Mouse (Mus musculus) Muller cell, postnatal 12 days (primary cell): ENCODE measurements around the gene Cebpzos.

Experiments
- DNase-seq: peaks from one replicate; pipeline ENCODE4 v3.0.0-alpha.2; 2015; ENCODE audit errors: inconsistent ontology term

Gene Cebpzos

DNA sequence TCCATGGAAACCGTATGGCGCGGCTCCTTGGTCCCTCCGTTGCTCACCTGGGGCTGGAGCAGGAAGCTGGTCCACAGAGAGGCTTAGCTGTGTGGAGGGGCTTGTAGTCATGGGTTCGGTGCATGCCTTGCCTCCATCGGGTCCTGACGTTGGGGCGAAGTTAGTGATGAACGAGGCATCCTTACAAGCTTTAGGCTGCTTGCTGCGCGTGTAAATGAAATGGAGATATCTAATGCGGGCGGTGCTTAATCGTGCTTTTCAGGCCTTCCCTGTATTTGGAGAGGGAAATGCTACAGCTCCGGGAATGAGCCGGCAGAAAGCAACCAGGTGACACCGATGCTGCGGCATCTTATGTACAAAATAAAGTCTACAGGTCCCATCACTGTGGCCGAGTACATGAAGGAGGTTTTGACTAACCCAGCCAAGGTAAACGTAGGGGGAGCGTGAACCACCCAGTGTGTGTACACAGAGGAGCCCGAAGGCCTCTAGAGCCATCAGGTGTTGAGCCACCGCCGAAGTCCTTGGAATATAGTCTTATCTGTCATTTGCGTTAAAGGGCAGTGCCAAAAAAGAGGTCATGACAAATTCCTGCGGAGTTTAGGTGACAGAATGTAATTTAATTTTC lies 21.0 kb downstream of the Cebpzos start:
- DNase-seq = no peak

DNA sequence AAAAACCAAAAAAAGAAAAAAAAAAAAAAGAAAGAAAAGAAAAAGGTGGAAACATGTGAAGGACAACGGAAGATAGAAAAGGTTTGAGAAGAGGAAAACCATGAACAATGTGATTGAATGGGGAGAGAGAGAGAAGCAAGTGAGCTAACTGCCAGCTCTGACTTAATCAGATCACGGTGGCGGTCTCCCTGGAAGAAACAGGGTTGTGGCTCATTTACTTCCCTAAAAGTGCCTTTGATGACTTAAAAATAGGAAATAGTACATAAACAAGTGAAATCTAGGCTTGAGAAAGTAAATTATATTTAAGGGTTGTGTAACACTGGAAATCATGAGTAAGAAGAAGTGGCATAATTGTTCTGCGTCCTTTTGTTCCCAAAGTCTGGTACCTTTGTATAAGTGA lies 22.6 kb downstream of the Cebpzos start:
- no peak for DNase-seq

- DNase-seq = no peak
Measured at GRCm38 (mm10) chr17:78942579-78942978, 26.3 kb downstream of the Cebpzos start.

GRCm38 (mm10) chr17:78951225-78951624 lies 34.9 kb downstream of the Cebpzos start:
- no peak for DNase-seq

DNA sequence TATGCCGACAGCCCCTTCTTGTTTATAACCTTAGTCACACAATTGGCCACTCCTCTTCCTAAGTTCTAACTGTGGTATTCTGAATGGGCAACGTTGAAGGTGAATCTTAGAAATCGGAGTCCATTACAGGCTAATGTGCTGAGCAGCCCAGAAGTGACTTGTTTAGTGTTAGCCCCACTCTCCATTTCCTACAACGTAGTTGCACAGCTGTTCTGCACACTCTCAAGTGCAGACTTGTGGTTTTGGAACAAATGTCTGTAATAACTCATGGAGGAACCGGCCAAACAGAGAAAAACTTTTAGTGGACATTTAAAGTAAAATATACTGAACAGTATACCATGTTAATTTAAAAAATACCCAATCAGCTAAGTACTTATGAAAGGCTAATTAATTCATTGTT lies 35.8 kb downstream of the Cebpzos start:
- DNase-seq = no peak

- DNase-seq = no peak
Measured at GRCm38 (mm10) chr17:78953240-78953639, 36.9 kb downstream of the Cebpzos start.

- no peak for DNase-seq
Measured at GRCm38 (mm10) chr17:78959473-78959872, 43.2 kb downstream of the Cebpzos start.

- no peak for DNase-seq
Measured at GRCm38 (mm10) chr17:78964387-78964786, 48.1 kb downstream of the Cebpzos start.

GRCm38 (mm10) chr17:78966092-78966883 lies 50.0 kb downstream of the Cebpzos start:
- DNase-seq = no peak

- no peak for DNase-seq
Measured at GRCm38 (mm10) chr17:78968500-78968899, 52.2 kb downstream of the Cebpzos start.
